Comparison of ENCODE assay signal across 15 mouse cellular contexts in genomic region chr1:158040334-158040733, GRCm38 (mm10).
"Had no signal": no experiment of that assay in that cellular context is flagged by ENCODE, and none has a peak within 500 bp of the region (broad histone marks: within the 10 kb centered on the region; RNA-seq: fewer than 3 reads in every experiment).

No protein-coding gene starts in this region.

- H3K4me2 ChIP-seq: kidney, embryonic 15.5 days; limb, embryonic 15.5 days; liver, embryonic 12.5 days; lung, embryonic 14.5 days; neural tube, embryonic 13.5 days had no signal

- H3K9me3 ChIP-seq: kidney, embryonic 15.5 days; limb, embryonic 15.5 days; liver, embryonic 12.5 days; midbrain, embryonic 10.5 days; neural tube, embryonic 13.5 days had no signal

- H3K27ac ChIP-seq: kidney, embryonic 15.5 days; limb, embryonic 15.5 days; liver, embryonic 12.5 days; midbrain, embryonic 10.5 days; neural tube, embryonic 13.5 days; stomach, postnatal 0 days had no signal

- DNase-seq: kidney, adult 2 months; kidney, postnatal 14 days; lung, embryonic 14.5 days; lung, postnatal 10 days; lung, postnatal 4 days; thymus, adult 18-20 months; thymus, postnatal 25 days had no signal

- ATAC-seq: intestine, embryonic 16.5 days; liver, embryonic 12.5 days; midbrain, embryonic 16.5 days had no signal

- H3K4me1 ChIP-seq: kidney, embryonic 15.5 days; limb, embryonic 15.5 days; liver, embryonic 12.5 days; midbrain, embryonic 10.5 days; neural tube, embryonic 13.5 days had no signal

- H3K4me3 ChIP-seq: kidney, embryonic 15.5 days; limb, embryonic 15.5 days; liver, embryonic 12.5 days; midbrain, embryonic 10.5 days; neural tube, embryonic 13.5 days had no signal

- H3K9ac ChIP-seq: kidney, embryonic 15.5 days; limb, embryonic 15.5 days; liver, embryonic 12.5 days; lung, embryonic 14.5 days; neural tube, embryonic 13.5 days had no signal

- H3K27me3 ChIP-seq: kidney, embryonic 15.5 days; limb, embryonic 15.5 days; liver, embryonic 12.5 days; neural tube, embryonic 13.5 days had no signal

- H3K36me3 ChIP-seq: kidney, embryonic 15.5 days; limb, embryonic 15.5 days; liver, embryonic 12.5 days; midbrain, embryonic 10.5 days; neural tube, embryonic 13.5 days had no signal
